Mouse (Mus musculus) bone marrow macrophage, adult 2 months (primary cell): Measurements from ENCODE around the gene Fmnl1.

ENCODE experiments used
- CTCF ChIP-seq: IDR thresholded peaks from 2 replicates; pipeline ENCODE4 v1.5.1; 2012; ENCODE audit warnings: low read depth, mild to moderate bottlenecking, low read length, moderate library complexity
- POLR2A ChIP-seq: IDR thresholded peaks from 2 replicates; pipeline ENCODE4 v1.6.1; 2012; ENCODE audit warnings: mild to moderate bottlenecking, low read depth, low read length, borderline replicate concordance

DNA sequence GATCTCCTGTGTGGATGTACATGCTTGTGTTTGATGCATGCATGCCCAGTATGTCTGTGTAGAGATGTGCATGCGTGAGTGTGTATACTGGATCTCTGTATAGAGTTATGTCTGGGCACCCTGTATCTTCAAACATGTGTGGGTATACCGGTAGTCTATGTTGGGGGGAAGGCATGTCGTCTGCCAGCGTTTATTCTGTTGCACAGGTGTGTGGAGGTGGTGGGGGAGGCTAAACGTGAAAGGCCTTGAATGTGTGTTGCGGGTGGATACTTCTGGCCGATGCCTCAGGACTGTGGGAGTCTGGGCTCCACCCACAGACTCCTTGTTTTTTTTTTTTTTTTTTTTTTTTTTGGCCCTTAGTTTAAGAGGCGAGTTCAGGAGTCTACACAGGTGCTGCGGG is 10.4 kb downstream of the Fmnl1 start:
- TF ChIP-seq POLR2A (no peak), CTCF (no peak)
